Mouse (Mus musculus): ENCODE measurements around the gene Armc9. TPM values are rescaled to one million over a fixed set of nuclear protein-coding genes. Genes with fewer than 3 reads are reported as not detected.

Gene Armc9
- polyA plus RNA-seq, 1 experiment from 2014 or later, result 22.1 TPM

DNA sequence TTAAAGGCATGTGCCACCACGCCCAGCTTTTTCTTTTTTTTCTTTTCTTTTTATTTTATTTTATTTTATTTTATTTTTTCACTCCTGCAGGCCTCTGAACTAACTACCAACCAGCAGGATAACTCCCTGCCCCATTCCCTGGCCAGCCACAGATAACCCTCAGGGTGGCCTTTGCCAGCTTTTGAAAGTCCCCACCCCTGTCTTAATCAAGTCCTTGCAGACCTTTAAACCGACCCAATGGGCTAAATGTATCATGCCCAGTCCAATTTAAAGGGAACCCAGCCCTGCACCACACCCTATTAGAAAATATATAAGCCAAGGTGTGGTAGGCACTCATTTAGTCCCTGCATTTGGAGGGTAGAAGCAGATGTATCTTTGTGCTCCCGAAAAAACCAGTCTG lies 157.7 kb downstream of the Armc9 start:
- Histone ChIP-seq H3K4me2 (ENCODE audit: low read length) (no peak overlapping the region), H3K27me3 (replicated peaks; ENCODE audit: control insufficient read depth, insufficient read depth, low read length) (no peaks in the 10 kb centered on the region), H3K4me3 (ENCODE audit: low read depth, low read length) (no peak overlapping the region), H3K4me1 (ENCODE audit: control insufficient read depth, insufficient read depth, low read length) (peaks cover 4% of the 10 kb centered on the region; the same call in 1 of the 2 replicates), H3K27ac (ENCODE audit: low read depth, low read length) (no peak overlapping the region), H3K9me3 (replicated peaks; ENCODE audit: control insufficient read depth, low read length) (no peaks in the 10 kb centered on the region), H3K36me3 (ENCODE audit: control insufficient read depth, insufficient read depth, low read length) (no peaks in the 10 kb centered on the region), H3K9ac (ENCODE audit: low read length) (no peak overlapping the region)
- DNase-seq (ENCODE audit: low spot score) (no peak), ATAC-seq (no peak)
- 77% methylated on average over 3 of the region's 3 CpGs for WGBS

DNA sequence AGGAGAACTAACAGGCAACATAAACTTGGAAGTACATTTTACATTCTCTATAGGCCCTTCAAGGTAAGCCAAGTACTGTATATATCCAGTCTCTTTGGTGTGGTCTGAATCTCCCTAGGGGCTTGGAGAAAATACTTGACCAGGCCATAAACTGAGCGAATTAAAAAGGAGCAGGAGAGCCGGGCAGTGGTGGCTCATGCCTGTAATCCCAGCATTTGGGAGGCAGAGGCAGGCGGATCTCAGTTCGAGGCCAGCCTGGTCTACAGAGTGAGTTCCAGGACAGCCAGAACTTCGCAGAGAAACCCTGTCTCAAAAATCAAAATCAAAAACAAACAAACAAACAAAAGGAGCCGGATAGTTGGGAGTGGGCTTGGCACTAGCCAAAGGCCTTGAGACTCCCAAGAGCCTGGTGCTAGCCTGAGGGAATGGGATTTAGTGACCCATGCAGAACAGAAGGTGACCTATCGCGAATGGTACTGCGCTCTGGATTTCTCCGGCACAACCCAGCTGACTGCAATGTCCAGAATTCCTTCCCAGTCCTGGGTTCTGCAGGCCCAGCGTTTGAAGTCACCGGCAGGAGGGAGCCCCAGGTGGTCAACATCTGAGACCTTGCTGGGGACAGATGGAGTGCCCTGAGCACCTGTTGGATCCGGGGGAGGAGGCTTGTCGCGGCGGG lies 158.7 kb downstream of the Armc9 start:
- H3K4me2 ChIP-seq (ENCODE audit: low read length), result no peak overlapping the region
- H3K4me3 ChIP-seq (ENCODE audit: low read depth, low read length), result no peak overlapping the region
- no peak overlapping the region for H3K27ac ChIP-seq (ENCODE audit: low read depth, low read length)
- WGBS, result 51% methylated on average over 16 of the region's 16 CpGs
- no peaks in the 10 kb centered on the region for H3K9me3 ChIP-seq (replicated peaks; ENCODE audit: control insufficient read depth, low read length)
- no peak for DNase-seq (ENCODE audit: low spot score)
- no peak for ATAC-seq
- H3K4me1 ChIP-seq (ENCODE audit: control insufficient read depth, insufficient read depth, low read length), result peaks cover 4% of the 10 kb centered on the region; the same call in 1 of the 2 replicates
- no peak overlapping the region for H3K9ac ChIP-seq (ENCODE audit: low read length)
- no peaks in the 10 kb centered on the region for H3K27me3 ChIP-seq (replicated peaks; ENCODE audit: control insufficient read depth, insufficient read depth, low read length)
- no peaks in the 10 kb centered on the region for H3K36me3 ChIP-seq (ENCODE audit: control insufficient read depth, insufficient read depth, low read length)

DNA sequence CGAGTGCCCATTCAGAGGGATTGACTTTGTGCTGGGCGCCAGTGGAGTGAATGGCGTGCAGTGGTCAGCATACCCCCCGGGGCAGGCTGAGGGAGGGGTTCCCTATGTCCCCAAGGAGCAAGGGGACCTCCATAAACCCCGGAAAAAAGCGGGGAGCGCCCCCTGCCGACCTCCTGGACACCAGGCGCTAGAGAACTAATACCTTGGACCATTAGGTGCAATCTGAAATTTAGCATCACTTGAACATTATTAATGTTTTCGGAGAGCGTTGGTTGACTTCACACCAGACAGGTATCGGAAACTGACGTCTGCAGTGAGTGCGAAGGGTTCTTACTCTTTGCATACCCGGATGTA lies 159.2 kb downstream of the Armc9 start:
- H3K36me3 ChIP-seq (ENCODE audit: control insufficient read depth, insufficient read depth, low read length), result no peaks in the 10 kb centered on the region
- peaks cover 4% of the 10 kb centered on the region; the same call in 1 of the 2 replicates for H3K4me1 ChIP-seq (ENCODE audit: control insufficient read depth, insufficient read depth, low read length)
- no peak overlapping the region for H3K9ac ChIP-seq (ENCODE audit: low read length)
- no peak for ATAC-seq
- WGBS, result 24% methylated on average over 15 of the region's 15 CpGs
- no peak overlapping the region for H3K27ac ChIP-seq (ENCODE audit: low read depth, low read length)
- H3K4me2 ChIP-seq (ENCODE audit: low read length), result no peak overlapping the region
- DNase-seq (ENCODE audit: low spot score), result no peak
- H3K9me3 ChIP-seq (replicated peaks; ENCODE audit: control insufficient read depth, low read length), result no peaks in the 10 kb centered on the region
- H3K4me3 ChIP-seq (ENCODE audit: low read depth, low read length), result no peak overlapping the region
- no peaks in the 10 kb centered on the region for H3K27me3 ChIP-seq (replicated peaks; ENCODE audit: control insufficient read depth, insufficient read depth, low read length)

DNA sequence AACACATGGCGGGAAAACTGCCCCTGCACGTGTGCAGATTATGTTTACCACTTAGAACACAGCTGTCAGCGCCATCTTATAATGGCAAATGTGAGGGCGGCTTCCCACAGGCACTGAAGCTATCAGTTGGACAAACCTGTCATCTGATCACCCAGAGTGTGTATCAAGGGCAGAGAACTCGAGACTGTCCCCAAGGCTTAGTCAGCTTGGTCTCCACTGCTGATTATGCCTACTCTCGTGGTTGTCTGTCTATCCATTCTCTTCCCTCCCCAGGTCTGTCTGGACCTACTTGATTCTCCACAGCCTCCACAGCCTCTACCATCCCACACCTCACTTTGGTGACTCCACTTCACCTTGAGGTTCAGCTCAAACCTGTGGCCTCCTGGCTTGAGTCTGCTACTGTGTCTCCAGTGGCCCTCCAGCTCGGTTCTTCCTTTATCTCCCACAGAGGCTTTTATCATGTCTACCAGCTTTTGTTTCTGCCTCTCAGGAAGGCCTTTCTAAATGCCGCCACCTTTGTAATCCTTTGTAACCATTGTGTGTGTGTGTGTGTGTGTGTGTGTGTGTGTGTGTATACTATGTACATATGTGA lies 166.3 kb downstream of the Armc9 start:
- no peak overlapping the region for H3K4me2 ChIP-seq (ENCODE audit: low read length)
- DNase-seq (ENCODE audit: low spot score) (no peak), ATAC-seq (no peak)
- H3K4me1 ChIP-seq (ENCODE audit: control insufficient read depth, insufficient read depth, low read length), result no peaks in the 10 kb centered on the region
- no peaks in the 10 kb centered on the region for H3K9me3 ChIP-seq (replicated peaks; ENCODE audit: control insufficient read depth, low read length)
- no peaks in the 10 kb centered on the region for H3K36me3 ChIP-seq (ENCODE audit: control insufficient read depth, insufficient read depth, low read length)
- H3K27ac ChIP-seq (ENCODE audit: low read depth, low read length), result no peak overlapping the region
- 86% methylated on average over 6 of the region's 8 CpGs for WGBS
- no peak overlapping the region for H3K9ac ChIP-seq (ENCODE audit: low read length)
- H3K27me3 ChIP-seq (replicated peaks; ENCODE audit: control insufficient read depth, insufficient read depth, low read length), result no peaks in the 10 kb centered on the region
- no peak overlapping the region for H3K4me3 ChIP-seq (ENCODE audit: low read depth, low read length)

Other genes with a start within 250 kb of the Armc9 start
- gene 4933407L21Rik, start 226.3 kb upstream of the Armc9 start, polyA plus RNA-seq (2014; fragmentation: Nextera tagmentation; extraction: Ambion mirVana), result 4.0 and 4.2 TPM in 2 replicates
- 0.05 TPM in 1 of 2 replicates, not detected in the other for gene Gpr55, start 193.8 kb upstream of the Armc9 start, polyA plus RNA-seq (2014; fragmentation: Nextera tagmentation; extraction: Ambion mirVana)
- gene Spata3, start 138.0 kb upstream of the Armc9 start, polyA plus RNA-seq (2014; fragmentation: Nextera tagmentation; extraction: Ambion mirVana), result 0.45 TPM in 1 of 2 replicates, not detected in the other
- gene 2810459M11Rik, start 108.9 kb upstream of the Armc9 start, polyA plus RNA-seq (2014; fragmentation: Nextera tagmentation; extraction: Ambion mirVana), result 8.8 and 9.5 TPM in 2 replicates
- gene Psmd1, start 90.4 kb upstream of the Armc9 start, polyA plus RNA-seq (2014; fragmentation: Nextera tagmentation; extraction: Ambion mirVana), result 186 and 198 TPM in 2 replicates
- gene Htr2b, start 42.8 kb upstream of the Armc9 start, polyA plus RNA-seq (2014; fragmentation: Nextera tagmentation; extraction: Ambion mirVana), result 0.20 and 0.41 TPM in 2 replicates
- gene Gm21972, start 21.1 kb upstream of the Armc9 start, polyA plus RNA-seq (2014; fragmentation: Nextera tagmentation; extraction: Ambion mirVana), result 1.1 TPM in 1 of 2 replicates, not detected in the other
- 3.9 and 4.1 TPM in 2 replicates for gene B3gnt7, start 148.1 kb downstream of the Armc9 start, polyA plus RNA-seq (2014; fragmentation: Nextera tagmentation; extraction: Ambion mirVana)
- gene Ncl, start 204.6 kb downstream of the Armc9 start, polyA plus RNA-seq (2014; fragmentation: Nextera tagmentation; extraction: Ambion mirVana), result 122 and 124 TPM in 2 replicates

Measured in forebrain, embryonic 14.5 days (tissue).